Mouse (Mus musculus): ENCODE measurements around the gene Ahsa1. TPM values are rescaled to one million over a fixed set of nuclear protein-coding genes. Genes with fewer than 3 reads are reported as not detected.
"Not testable (repeated sequence)": the region's sequence is repeated elsewhere in the genome, so short reads cannot be mapped to it uniquely, and the experiment has no call there.

The Ahsa1 gene
- polyA plus RNA-seq (2017; shearing (Covaris generic)) = 100 to 1,000 TPM; 116 to 151 TPM

- ATAC-seq = peak; percentile 96
Measured at GRCm38 (mm10) chr12:87266108-87266826, at the start of gene Ahsa1, which contains the start of gene Vipas39. Ahsa1 (plus strand) TSS chr12:87266479. Vipas39 (minus strand) TSS chr12:87266256.

- ATAC-seq = no peak
Measured at GRCm38 (mm10) chr12:87217596-87217995, 48.7 kb upstream of the Ahsa1 start.

- no peak for ATAC-seq
Measured at GRCm38 (mm10) chr12:87219362-87219761, 46.9 kb upstream of the Ahsa1 start.

GRCm38 (mm10) chr12:87224950-87225349, 41.3 kb upstream of the Ahsa1 start:
- no peak for ATAC-seq

- no peak for ATAC-seq
Measured at GRCm38 (mm10) chr12:87226801-87227200, 39.5 kb upstream of the Ahsa1 start.

GRCm38 (mm10) chr12:87229633-87230032, 36.6 kb upstream of the Ahsa1 start:
- ATAC-seq = no peak

- no peak for ATAC-seq
Measured at GRCm38 (mm10) chr12:87230379-87230895, 35.8 kb upstream of the Ahsa1 start.

GRCm38 (mm10) chr12:87236882-87237483, 29.3 kb upstream of the Ahsa1 start:
- peak; percentile 52 for ATAC-seq

GRCm38 (mm10) chr12:87238632-87239031, 27.6 kb upstream of the Ahsa1 start, which contains the start of gene Noxred1:
Noxred1 (minus strand) TSS chr12:87238732.
- ATAC-seq = no peak

- ATAC-seq = no peak
Measured at GRCm38 (mm10) chr12:87250161-87250560, 16.1 kb upstream of the Ahsa1 start.

- ATAC-seq = no peak
Measured at GRCm38 (mm10) chr12:87253878-87254277, 12.4 kb upstream of the Ahsa1 start.

GRCm38 (mm10) chr12:87256629-87257028, 9.7 kb upstream of the Ahsa1 start:
- no peak for ATAC-seq

GRCm38 (mm10) chr12:87260562-87260961, 5.7 kb upstream of the Ahsa1 start:
- no peak for ATAC-seq

- ATAC-seq = no peak
Measured at GRCm38 (mm10) chr12:87265444-87265843, 835 bp upstream of the Ahsa1 start.

GRCm38 (mm10) chr12:87266827-87267603, 736 bp downstream of the Ahsa1 start:
- peak; percentile 3 for ATAC-seq

GRCm38 (mm10) chr12:87267682-87268081, 1.4 kb downstream of the Ahsa1 start:
- ATAC-seq = no peak

GRCm38 (mm10) chr12:87274853-87275831, 8.9 kb downstream of the Ahsa1 start:
- no peak for ATAC-seq

- ATAC-seq = not testable (repeated sequence)
Measured at GRCm38 (mm10) chr12:87277251-87277650, 11.0 kb downstream of the Ahsa1 start.

GRCm38 (mm10) chr12:87278118-87278730, 11.9 kb downstream of the Ahsa1 start:
- no peak for ATAC-seq

- ATAC-seq = no peak
Measured at GRCm38 (mm10) chr12:87279350-87279749, 13.1 kb downstream of the Ahsa1 start.

GRCm38 (mm10) chr12:87279879-87280278, 13.6 kb downstream of the Ahsa1 start:
- no peak for ATAC-seq
